Mouse (Mus musculus): ENCODE measurements at regions not wholly inside any gene's neighbourhood (a gene's known extent, or its start where the extent isn't known, plus 50 kb on each side); places are given as distances from the start of the nearest gene placed in this dataset.

GRCm38 (mm10) chr10:46333231-46333630 lies 755.6 kb downstream of the Hace1 start:
- no peak for TF ChIP-seq CTCF (IDR thresholded peaks at IDR 0.05; ENCODE audit: low read depth)
- no peak for TF ChIP-seq EP300 (IDR thresholded peaks at IDR 0.05; ENCODE audit: low read depth)
